Mouse (Mus musculus) midbrain, embryonic 14.5 days (tissue): ENCODE results near the gene Ifna11. TPM values are rescaled to one million over a fixed set of nuclear protein-coding genes. Genes with fewer than 3 reads are reported as not detected.
A peak's percentile ranks its signal among the peaks of the same experiment; 100 is the strongest.

Experiments
- ATAC-seq: fragments of 200-750 bp; cut with Nextera tagmentation; 2 replicates; pipeline ENCODE4 v1.8.0; 2017; ENCODE audit warnings: moderate number of reproducible peaks, moderate library complexity; ENCODE audit not compliant: low FRiP score, low TSS enrichment
- DNase-seq: peaks from one replicate; pipeline ENCODE4 v3.0.0-alpha.2; 2015
- H3K27ac ChIP-seq: fragments of 300-500 bp; sonication (generic); replicated peaks from 2 replicates; pipeline ENCODE4 v1.5.1; 2014; ENCODE audit warnings: mild to moderate bottlenecking, low read depth, low read length, moderate library complexity
- H3K27me3 ChIP-seq: fragments of 300-500 bp; sonication (generic); 2 replicates; pipeline ENCODE4 v1.6.1; 2014; ENCODE audit warnings: low read length, control low read depth, mixed read lengths; ENCODE audit not compliant: control insufficient read depth, insufficient read depth
- H3K36me3 ChIP-seq: fragments of 300-500 bp; sonication (generic); 2 replicates; pipeline ENCODE4 v1.6.1; 2014; ENCODE audit warnings: low read length, control low read depth; ENCODE audit not compliant: control insufficient read depth, insufficient read depth
- H3K4me1 ChIP-seq: fragments of 300-500 bp; sonication (generic); 2 replicates; pipeline ENCODE4 v1.6.1; 2014; ENCODE audit warnings: mild to moderate bottlenecking, antibody characterized with exemption, low read length, control low read depth; ENCODE audit not compliant: control insufficient read depth, insufficient read depth
- H3K4me2 ChIP-seq: fragments of 300-500 bp; sonication (generic); 2 replicates; pipeline ENCODE4 v1.6.1; 2014; ENCODE audit warnings: mild to moderate bottlenecking, low read length, moderate library complexity
- H3K4me3 ChIP-seq: fragments of 300-500 bp; sonication (generic); replicated peaks from 2 replicates; pipeline ENCODE4 v1.5.1; 2014; ENCODE audit warnings: low read depth, low read length
- H3K9ac ChIP-seq: fragments of 300-500 bp; sonication (generic); replicated peaks from 2 replicates; pipeline ENCODE4 v1.6.1; 2014; ENCODE audit warnings: mild to moderate bottlenecking, low read length, moderate library complexity
- H3K9me3 ChIP-seq: fragments of 300-500 bp; sonication (generic); 2 replicates; pipeline ENCODE4 v1.6.1; 2016; ENCODE audit warnings: low read length, control low read depth, mixed read lengths; ENCODE audit not compliant: control insufficient read depth
- WGBS: fragments of 180-500 bp; shearing (Covaris S2); extraction: QIAGEN DNeasy Blood & Tissue Kit; methylation state at CpG from one replicate; pipeline ENCODE4 v1.1.7; 2014; 5-methylcytosine and 5-hydroxymethylcytosine counted together
- polyA plus RNA-seq: library from polyadenylated mRNA; unstranded; fragments of >200 nt; fragmentation: Nextera tagmentation; extraction: Ambion mirVana; gene quantifications from 2 replicates; pipeline ENCODE4 v1.2.1, GENCODE M21; 2014

Gene Ifna11
- polyA plus RNA-seq, 1 experiment from 2014 or later = not detected

- Histone ChIP-seq H3K4me3 (no peak overlapping the region), H3K27ac (no peak overlapping the region), H3K9ac (no peak overlapping the region), H3K36me3 (no peaks in the 10 kb centered on the region), H3K4me1 (no peaks in the 10 kb centered on the region), H3K4me2 (no peak overlapping the region), H3K27me3 (no peaks in the 10 kb centered on the region), H3K9me3 (no peaks in the 10 kb centered on the region)
- DNase-seq (no peak), ATAC-seq (no peak)
- WGBS = 14% methylated on average over 4 of the region's 4 CpGs
Observed at GRCm38 (mm10) chr4:88851026-88851763, 31.4 kb downstream of the Ifna11 start.

GRCm38 (mm10) chr4:88859214-88859613, 39.5 kb downstream of the Ifna11 start:
- ATAC-seq = no peak
- Histone ChIP-seq H3K4me2 (no peak overlapping the region), H3K27me3 (no peaks in the 10 kb centered on the region), H3K36me3 (no peaks in the 10 kb centered on the region), H3K27ac (no peak overlapping the region), H3K4me3 (no peak overlapping the region), H3K4me1 (no peaks in the 10 kb centered on the region), H3K9me3 (no peaks in the 10 kb centered on the region), H3K9ac (no peak overlapping the region)
- DNase-seq = no peak

GRCm38 (mm10) chr4:88863309-88863708, 43.5 kb downstream of the Ifna11 start:
- Histone ChIP-seq H3K4me3 (no peak overlapping the region), H3K27ac (no peak overlapping the region), H3K9ac (no peak overlapping the region), H3K27me3 (0 out of 2 replicates have a peak, but pooled peaks cover 3% of the 10 kb centered on the region), H3K9me3 (no peaks in the 10 kb centered on the region), H3K4me1 (0 out of 2 replicates have a peak, but pooled peaks cover 3% of the 10 kb centered on the region), H3K36me3 (no peaks in the 10 kb centered on the region), H3K4me2 (no peak overlapping the region)
- no peak for DNase-seq
- ATAC-seq = no peak
- WGBS = 4% methylated on average over 7 of the region's 7 CpGs

- H3K9me3 ChIP-seq = no peaks in the 10 kb centered on the region
- H3K36me3 ChIP-seq = no peaks in the 10 kb centered on the region
- no peak overlapping the region for H3K27ac ChIP-seq
- H3K27me3 ChIP-seq = 0 out of 2 replicates have a peak, but pooled peaks cover 3% of the 10 kb centered on the region
- 0 out of 2 replicates have a peak, but pooled peaks cover 6% of the 10 kb centered on the region for H3K4me1 ChIP-seq
- H3K4me2 ChIP-seq = no peak overlapping the region
- ATAC-seq (no peak), DNase-seq (no peak)
- no peak overlapping the region for H3K4me3 ChIP-seq
- WGBS = 73% methylated on average over 9 of the region's 9 CpGs
- H3K9ac ChIP-seq = no peak overlapping the region
Observed at GRCm38 (mm10) chr4:88864599-88864998, 44.8 kb downstream of the Ifna11 start.

- WGBS = 65% methylated on average over 6 of the region's 6 CpGs
- Histone ChIP-seq H3K4me1 (0 out of 2 replicates have a peak, but pooled peaks cover 6% of the 10 kb centered on the region), H3K4me2 (no peak overlapping the region), H3K27me3 (0 out of 2 replicates have a peak, but pooled peaks cover 3% of the 10 kb centered on the region), H3K27ac (no peak overlapping the region), H3K9me3 (no peaks in the 10 kb centered on the region), H3K36me3 (no peaks in the 10 kb centered on the region), H3K9ac (no peak overlapping the region), H3K4me3 (no peak overlapping the region)
- DNase-seq (no peak), ATAC-seq (no peak)
Observed at GRCm38 (mm10) chr4:88865011-88865569, 45.3 kb downstream of the Ifna11 start.

- Histone ChIP-seq H3K27ac (no peak overlapping the region), H3K27me3 (0 out of 2 replicates have a peak, but pooled peaks cover 3% of the 10 kb centered on the region), H3K9me3 (no peaks in the 10 kb centered on the region), H3K4me1 (0 out of 2 replicates have a peak, but pooled peaks cover 6% of the 10 kb centered on the region), H3K36me3 (no peaks in the 10 kb centered on the region), H3K4me2 (peak overlapping the region; percentile 85), H3K9ac (peak overlapping the region; percentile 34; the same call in 1 of the 2 replicates), H3K4me3 (peak overlapping the region; percentile 43)
- DNase-seq (peak; percentile 87), ATAC-seq (peak; percentile 66)
- under 1% methylated on average over 8 of the region's 8 CpGs for WGBS
Observed at GRCm38 (mm10) chr4:88867366-88867925, 47.7 kb downstream of the Ifna11 start.

GRCm38 (mm10) chr4:88867926-88868911, 48.5 kb downstream of the Ifna11 start:
- H3K27ac ChIP-seq = no peak overlapping the region
- WGBS = 7% methylated on average over 31 of the region's 31 CpGs

More at GRCm38 (mm10) chr4:88867926-88868911, 48.5 kb downstream of the Ifna11 start:
- Histone ChIP-seq H3K9ac (peak overlapping the region; percentile 34; the same call in 1 of the 2 replicates), H3K27me3 (0 out of 2 replicates have a peak, but pooled peaks cover 3% of the 10 kb centered on the region), H3K36me3 (no peaks in the 10 kb centered on the region), H3K9me3 (no peaks in the 10 kb centered on the region), H3K4me1 (0 out of 2 replicates have a peak, but pooled peaks cover 6% of the 10 kb centered on the region), H3K4me3 (peak overlapping the region; percentile 43), H3K4me2 (peak overlapping the region; percentile 85)
- ATAC-seq = peak; percentile 79
- DNase-seq = peak; percentile 64
